Mouse (Mus musculus) neural tube, embryonic 13.5 days (tissue): Measurements from ENCODE around the gene Rtn4rl2. TPM values are rescaled to one million over a fixed set of nuclear protein-coding genes. Genes with fewer than 3 reads are reported as not detected.

Experiments used
- ATAC-seq: fragments of 200-750 bp; cut with Nextera tagmentation; 2 replicates; pipeline ENCODE4 v1.8.0; 2017; ENCODE audit warnings: low read depth, mild to moderate bottlenecking, moderate TSS enrichment, moderate library complexity
- H3K27ac ChIP-seq: fragments of 300-500 bp; sonication (generic); replicated peaks from 2 replicates; pipeline ENCODE4 v1.5.1; 2015; ENCODE audit warnings: moderate library complexity, mild to moderate bottlenecking, inconsistent platforms
- H3K27me3 ChIP-seq: fragments of 300-500 bp; sonication (generic); 2 replicates; pipeline ENCODE4 v1.6.1; 2015; ENCODE audit warnings: mild to moderate bottlenecking, inconsistent platforms
- H3K36me3 ChIP-seq: fragments of 300-500 bp; sonication (generic); 2 replicates; pipeline ENCODE4 v1.6.1; 2015; ENCODE audit warnings: mild to moderate bottlenecking, inconsistent platforms
- H3K4me1 ChIP-seq: fragments of 300-500 bp; sonication (generic); replicated peaks from 2 replicates; pipeline ENCODE4 v1.6.1; 2015; ENCODE audit warnings: inconsistent platforms
- H3K4me2 ChIP-seq: fragments of 300-500 bp; sonication (generic); 2 replicates; pipeline ENCODE4 v1.6.1; 2015; ENCODE audit warnings: inconsistent platforms, mild to moderate bottlenecking, moderate library complexity
- H3K4me3 ChIP-seq: fragments of 300-500 bp; sonication (generic); 2 replicates; pipeline ENCODE4 v1.5.1; 2015; ENCODE audit warnings: mild to moderate bottlenecking, inconsistent platforms
- H3K9ac ChIP-seq: fragments of 300-500 bp; sonication (generic); 2 replicates; pipeline ENCODE4 v1.6.1; 2015; ENCODE audit warnings: moderate library complexity, mild to moderate bottlenecking, inconsistent platforms
- H3K9me3 ChIP-seq: fragments of 300-500 bp; sonication (generic); 2 replicates; pipeline ENCODE4 v1.6.1; 2016; ENCODE audit warnings: inconsistent platforms
- WGBS: fragments of 180-500 bp; shearing (Covaris S2); methylation state at CpG from one replicate; pipeline ENCODE4 v1.1.7; 2015; 5-methylcytosine and 5-hydroxymethylcytosine counted together
- polyA plus RNA-seq: library from polyadenylated mRNA; unstranded; fragments of >200 nt; fragmentation: Nextera tagmentation; extraction: Ambion mirVana; gene quantifications from 2 replicates; pipeline ENCODE4 v1.2.1, GENCODE M21; 2015

The Rtn4rl2 gene
- polyA plus RNA-seq, 1 experiment from 2014 or later, result 6.8 TPM

GRCm38 (mm10) chr2:84859991-84860780, 26.3 kb downstream of the Rtn4rl2 start:
- Histone ChIP-seq H3K27ac (no peak overlapping the region), H3K36me3 (no peaks in the 10 kb centered on the region), H3K9me3 (no peaks in the 10 kb centered on the region), H3K9ac (no peak overlapping the region), H3K4me1 (no peaks in the 10 kb centered on the region), H3K4me3 (no peak overlapping the region), H3K27me3 (peaks cover 3% of the 10 kb centered on the region), H3K4me2 (no peak overlapping the region)
- 88% methylated on average over 7 of the region's 7 CpGs for WGBS
- ATAC-seq, result no peak

GRCm38 (mm10) chr2:84858551-84858950, 28.0 kb downstream of the Rtn4rl2 start:
- Histone ChIP-seq H3K4me3 (no peak overlapping the region), H3K9me3 (no peaks in the 10 kb centered on the region), H3K36me3 (no peaks in the 10 kb centered on the region), H3K4me1 (no peaks in the 10 kb centered on the region), H3K9ac (no peak overlapping the region), H3K27me3 (no peaks in the 10 kb centered on the region), H3K27ac (no peak overlapping the region), H3K4me2 (no peak overlapping the region)
- ATAC-seq, result no peak
- 91% methylated on average over 1 of the region's 1 CpGs for WGBS

GRCm38 (mm10) chr2:84855732-84856131, 30.8 kb downstream of the Rtn4rl2 start:
- WGBS, result 73% methylated on average over 2 of the region's 2 CpGs
- Histone ChIP-seq H3K36me3 (no peaks in the 10 kb centered on the region), H3K4me2 (no peak overlapping the region), H3K27me3 (no peaks in the 10 kb centered on the region), H3K27ac (no peak overlapping the region), H3K9ac (no peak overlapping the region), H3K9me3 (no peaks in the 10 kb centered on the region), H3K4me1 (peaks cover 9% of the 10 kb centered on the region), H3K4me3 (no peak overlapping the region)
- peak; percentile 76 for ATAC-seq

- Histone ChIP-seq H3K27me3 (no peaks in the 10 kb centered on the region), H3K9ac (no peak overlapping the region), H3K27ac (no peak overlapping the region), H3K4me3 (no peak overlapping the region), H3K4me1 (peaks cover 16% of the 10 kb centered on the region), H3K4me2 (peak overlapping the region; percentile 37; the same call in 1 of the 2 replicates), H3K36me3 (no peaks in the 10 kb centered on the region), H3K9me3 (no peaks in the 10 kb centered on the region)
- ATAC-seq, result no peak
- WGBS, result 31% methylated on average over 23 of the region's 23 CpGs
These were observed 35.1 kb downstream of the Rtn4rl2 start for GRCm38 (mm10) chr2:84851130-84852040.

- H3K27ac ChIP-seq, result no peak overlapping the region
- WGBS, result 53% methylated on average over 7 of the region's 7 CpGs
- H3K9me3 ChIP-seq, result no peaks in the 10 kb centered on the region
- no peaks in the 10 kb centered on the region for H3K27me3 ChIP-seq
- no peak; the same call in 1 of the 2 replicates for ATAC-seq
- H3K9ac ChIP-seq, result no peak overlapping the region
- H3K4me2 ChIP-seq, result peak overlapping the region; percentile 37; the same call in 1 of the 2 replicates
- H3K4me3 ChIP-seq, result no peak overlapping the region
- H3K4me1 ChIP-seq, result peaks cover 16% of the 10 kb centered on the region
- no peaks in the 10 kb centered on the region for H3K36me3 ChIP-seq
These were observed 35.9 kb downstream of the Rtn4rl2 start for GRCm38 (mm10) chr2:84850407-84851129.

GRCm38 (mm10) chr2:84845226-84845625, 41.3 kb downstream of the Rtn4rl2 start:
- H3K4me1 ChIP-seq, result peaks cover 12% of the 10 kb centered on the region
- WGBS, result 92% methylated on average over 1 of the region's 1 CpGs
- no peak for ATAC-seq

GRCm38 (mm10) chr2:84843654-84844053, 42.9 kb downstream of the Rtn4rl2 start:
- no peaks in the 10 kb centered on the region for H3K36me3 ChIP-seq
- WGBS, result 88% methylated on average over 6 of the region's 6 CpGs
- peaks cover 31% of the 10 kb centered on the region for H3K27me3 ChIP-seq
- H3K9me3 ChIP-seq, result no peaks in the 10 kb centered on the region
- H3K4me3 ChIP-seq, result no peak overlapping the region
- no peak for ATAC-seq
- no peak overlapping the region for H3K27ac ChIP-seq
- H3K9ac ChIP-seq, result no peak overlapping the region
- no peak overlapping the region for H3K4me2 ChIP-seq
- peaks cover 24% of the 10 kb centered on the region for H3K4me1 ChIP-seq

More at GRCm38 (mm10) chr2:84845226-84845625, 41.3 kb downstream of the Rtn4rl2 start:
- Histone ChIP-seq H3K27ac (no peak overlapping the region), H3K4me2 (no peak overlapping the region), H3K36me3 (no peaks in the 10 kb centered on the region), H3K9ac (no peak overlapping the region), H3K9me3 (no peaks in the 10 kb centered on the region), H3K27me3 (peaks cover 16% of the 10 kb centered on the region), H3K4me3 (no peak overlapping the region)

- no peaks in the 10 kb centered on the region for H3K9me3 ChIP-seq
These were observed 44.6 kb downstream of the Rtn4rl2 start for GRCm38 (mm10) chr2:84841905-84842304.

GRCm38 (mm10) chr2:84840748-84841563, 45.6 kb downstream of the Rtn4rl2 start:
- peak overlapping the region; percentile 67 for H3K9ac ChIP-seq
- no peaks in the 10 kb centered on the region for H3K36me3 ChIP-seq
- H3K27me3 ChIP-seq, result peaks cover 51% of the 10 kb centered on the region
- H3K27ac ChIP-seq, result 0 out of 2 replicates have a peak overlapping the region, but pooled peaks have one; percentile 7
- 9% methylated on average over 17 of the region's 17 CpGs for WGBS
- peak overlapping the region; percentile 49 for H3K4me3 ChIP-seq
- peaks cover 24% of the 10 kb centered on the region for H3K4me1 ChIP-seq
- peak overlapping the region; percentile 94 for H3K4me2 ChIP-seq
- peak; percentile 49; the same call in 1 of the 2 replicates for ATAC-seq
- no peaks in the 10 kb centered on the region for H3K9me3 ChIP-seq

More at GRCm38 (mm10) chr2:84841905-84842304, 44.6 kb downstream of the Rtn4rl2 start:
- Histone ChIP-seq H3K27ac (no peak overlapping the region), H3K4me1 (peaks cover 24% of the 10 kb centered on the region), H3K4me2 (no peak overlapping the region), H3K36me3 (no peaks in the 10 kb centered on the region), H3K9ac (no peak overlapping the region), H3K27me3 (peaks cover 49% of the 10 kb centered on the region), H3K4me3 (no peak overlapping the region)
- ATAC-seq, result no peak

GRCm38 (mm10) chr2:84840016-84840747, 46.3 kb downstream of the Rtn4rl2 start:
- no peaks in the 10 kb centered on the region for H3K9me3 ChIP-seq
- H3K27ac ChIP-seq, result 0 out of 2 replicates have a peak overlapping the region, but pooled peaks have one; percentile 7
- H3K4me1 ChIP-seq, result peaks cover 24% of the 10 kb centered on the region
- peak overlapping the region; percentile 94 for H3K4me2 ChIP-seq
- peak overlapping the region; percentile 67 for H3K9ac ChIP-seq
- no peaks in the 10 kb centered on the region for H3K36me3 ChIP-seq
- H3K27me3 ChIP-seq, result peaks cover 51% of the 10 kb centered on the region
- peak; percentile 75 for ATAC-seq
- under 1% methylated on average over 54 of the region's 54 CpGs for WGBS
- H3K4me3 ChIP-seq, result peak overlapping the region; percentile 49
